Mouse (Mus musculus): ENCODE results near the gene Ugt2b1. TPM values are rescaled to one million over a fixed set of nuclear protein-coding genes. Genes with fewer than 3 reads are reported as not detected.
"Not testable (repeated sequence)": the region's sequence is repeated elsewhere in the genome, so short reads cannot be mapped to it uniquely, and the experiment has no call there.

Ugt2b1 gene
- not detected for total RNA-seq (2022)

DNA sequence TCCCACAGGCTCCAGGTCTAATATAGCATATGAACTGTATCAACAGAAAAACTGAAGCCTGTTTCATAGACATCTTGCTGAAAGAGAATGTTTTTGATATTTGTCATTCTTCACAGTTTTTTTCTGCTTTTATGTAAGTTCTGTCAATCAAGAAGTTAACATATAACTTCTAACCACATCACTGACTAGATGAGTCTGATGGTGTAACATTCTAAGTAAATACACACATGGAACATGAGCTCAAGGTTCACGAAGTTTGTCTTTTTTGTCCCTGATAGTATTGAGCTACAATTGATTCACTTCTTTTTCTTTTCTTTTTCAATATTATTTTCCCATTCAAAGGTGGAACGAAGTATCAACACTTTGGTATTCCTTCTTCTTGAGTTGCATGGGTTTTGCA lies at the start of gene Ugt2b1:
TSS of gene Ugt2b1 (minus strand) at position 105 of the 400 bp plus-strand sequence.
- DNase-seq (ENCODE audit: low spot score in 2 of 2) = no peak

DNA sequence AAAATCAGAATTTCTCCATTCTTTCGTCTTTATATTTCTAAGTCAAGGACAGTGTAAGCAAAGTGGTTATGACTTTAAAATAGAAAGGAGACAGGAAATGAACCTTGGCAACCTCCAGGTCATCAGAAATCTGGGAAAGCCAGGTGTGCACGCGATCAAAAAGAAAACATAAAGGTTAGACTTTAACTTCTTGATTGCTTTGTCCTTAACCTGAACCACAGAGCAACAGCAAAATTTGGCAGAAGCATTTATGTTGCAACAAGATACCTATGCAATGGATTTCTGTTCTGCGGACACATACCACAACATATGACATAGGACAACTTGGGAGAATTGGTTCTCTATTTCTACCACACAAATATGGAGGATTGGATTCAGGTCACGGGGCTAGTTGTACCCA lies 40.9 kb upstream of the Ugt2b1 start:
- DNase-seq (ENCODE audit: low spot score in 2 of 2) = not testable (repeated sequence)

DNA sequence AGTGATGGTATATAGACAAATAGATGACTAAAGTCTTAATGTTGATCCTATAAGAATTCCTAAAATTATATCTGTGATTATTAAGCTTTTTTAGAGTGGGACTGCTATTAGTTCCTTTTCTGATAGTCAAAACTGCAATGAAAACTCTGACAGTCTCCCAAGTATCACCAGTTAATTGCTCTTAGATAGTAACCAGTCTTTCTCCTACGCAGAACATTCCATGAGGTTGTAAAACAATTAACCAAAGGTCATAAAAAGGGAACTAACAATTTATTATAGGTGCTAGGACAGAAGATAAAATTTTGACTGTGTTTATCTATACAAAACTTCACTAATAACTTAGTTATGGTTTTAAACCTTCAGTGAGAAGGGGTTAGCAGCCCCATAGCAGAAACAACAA lies 36.5 kb upstream of the Ugt2b1 start:
- DNase-seq (ENCODE audit: low spot score in 2 of 2) = not testable (repeated sequence)

DNA sequence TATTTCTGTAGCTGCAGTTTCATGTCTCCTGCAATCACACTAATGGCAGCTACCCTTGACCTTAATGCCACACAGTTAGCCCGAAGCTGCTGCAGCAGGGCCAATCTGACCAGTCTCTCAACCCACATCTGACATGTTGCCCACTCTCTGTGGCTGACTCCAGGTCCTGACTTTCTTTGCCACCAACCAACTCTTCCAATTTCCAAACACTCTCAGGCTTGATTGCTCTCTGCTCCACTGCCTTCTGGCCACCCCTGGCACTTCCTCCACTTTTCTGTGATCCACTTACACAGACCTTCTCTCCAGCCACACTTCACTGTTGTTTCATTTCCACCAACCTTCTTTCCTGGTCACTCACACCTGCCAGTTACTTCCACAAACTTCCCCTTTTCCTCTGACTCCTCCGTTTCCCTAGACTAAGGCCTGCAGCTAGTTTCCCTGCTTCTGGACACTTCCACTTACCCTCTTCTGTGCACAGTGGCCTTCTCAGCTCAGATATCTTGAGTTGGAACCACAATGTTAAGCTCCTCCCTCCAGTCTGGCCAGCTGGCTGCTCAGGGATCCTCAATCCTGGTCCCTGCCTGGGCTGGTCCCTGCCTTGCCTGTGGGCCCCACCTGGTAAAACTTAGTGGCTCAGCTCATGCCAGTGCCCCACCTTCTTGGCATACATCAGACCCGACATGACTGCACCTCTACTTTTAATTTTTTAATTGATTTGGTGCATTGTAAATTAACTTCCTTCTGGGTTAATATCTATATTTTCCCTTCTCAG lies 35.4 kb upstream of the Ugt2b1 start:
- DNase-seq (ENCODE audit: low spot score in 2 of 2) = no peak

DNA sequence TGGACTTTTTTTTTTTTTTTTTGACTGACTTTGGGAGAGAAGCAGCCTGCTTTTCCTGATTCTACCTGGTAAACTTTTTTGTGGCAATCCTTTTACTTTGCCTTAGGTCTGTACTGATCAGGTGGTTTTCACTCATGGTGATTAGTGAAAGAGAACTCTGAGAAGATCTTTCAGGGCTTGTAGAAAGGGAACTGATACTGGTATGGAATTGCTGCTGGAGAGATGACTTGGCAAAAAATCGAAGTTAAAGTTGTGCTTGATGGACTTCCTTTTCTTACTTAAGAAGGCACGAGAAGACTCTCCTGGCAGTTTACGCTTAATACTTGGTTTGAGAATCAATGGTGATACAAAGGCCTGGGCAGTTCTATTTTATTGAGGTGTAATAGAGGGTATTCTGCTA lies 34.2 kb upstream of the Ugt2b1 start:
- no peak for DNase-seq (ENCODE audit: low spot score in 2 of 2)

DNA sequence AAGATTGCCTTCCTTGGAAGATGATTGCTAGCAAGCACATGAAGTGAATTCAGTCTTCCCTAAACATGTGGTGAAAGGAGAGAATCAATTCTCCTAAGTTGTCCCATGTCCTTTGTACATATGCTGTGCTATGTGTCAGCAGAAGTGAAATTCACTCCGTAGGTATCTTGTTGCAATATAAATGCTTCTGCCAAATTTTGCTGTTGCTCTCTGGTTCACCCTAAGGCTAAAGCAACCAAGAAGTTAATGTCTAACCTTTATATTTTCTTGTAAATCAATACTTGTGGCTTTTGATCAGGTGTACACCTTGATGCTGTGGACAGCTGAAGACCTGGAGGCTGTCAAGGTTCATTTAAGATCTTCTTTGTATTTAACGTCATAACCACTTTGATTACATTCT lies 15.8 kb upstream of the Ugt2b1 start:
- no peak for DNase-seq (ENCODE audit: low spot score in 2 of 2)

DNA sequence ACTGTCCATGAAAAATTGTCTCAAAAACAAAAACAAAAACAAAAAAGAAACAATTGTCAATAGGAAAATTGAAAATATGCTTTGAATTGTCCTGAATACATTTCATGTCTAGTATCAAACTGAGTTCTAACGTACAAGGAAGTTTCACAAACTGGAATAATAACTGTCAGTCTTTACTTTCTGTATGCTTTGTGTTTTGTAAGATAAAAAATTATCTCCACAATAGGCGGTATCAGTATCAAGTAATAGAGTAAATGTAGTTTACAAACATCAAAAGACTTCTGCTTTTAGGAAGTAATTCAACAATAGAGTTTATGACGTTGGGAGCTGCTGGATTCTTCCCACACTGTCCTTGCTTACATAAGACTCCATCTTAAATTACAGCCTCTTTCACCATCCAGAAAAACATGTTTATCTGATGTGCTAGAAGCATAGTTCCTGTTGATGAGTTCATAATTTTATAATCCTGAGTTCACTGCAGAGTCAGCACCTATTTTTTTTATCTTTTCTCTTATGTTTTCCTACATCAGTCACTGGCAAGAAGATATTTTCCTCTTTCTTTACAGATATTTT lies 5.6 kb downstream of the Ugt2b1 start:
- no peak for DNase-seq (ENCODE audit: low spot score in 2 of 2)

DNA sequence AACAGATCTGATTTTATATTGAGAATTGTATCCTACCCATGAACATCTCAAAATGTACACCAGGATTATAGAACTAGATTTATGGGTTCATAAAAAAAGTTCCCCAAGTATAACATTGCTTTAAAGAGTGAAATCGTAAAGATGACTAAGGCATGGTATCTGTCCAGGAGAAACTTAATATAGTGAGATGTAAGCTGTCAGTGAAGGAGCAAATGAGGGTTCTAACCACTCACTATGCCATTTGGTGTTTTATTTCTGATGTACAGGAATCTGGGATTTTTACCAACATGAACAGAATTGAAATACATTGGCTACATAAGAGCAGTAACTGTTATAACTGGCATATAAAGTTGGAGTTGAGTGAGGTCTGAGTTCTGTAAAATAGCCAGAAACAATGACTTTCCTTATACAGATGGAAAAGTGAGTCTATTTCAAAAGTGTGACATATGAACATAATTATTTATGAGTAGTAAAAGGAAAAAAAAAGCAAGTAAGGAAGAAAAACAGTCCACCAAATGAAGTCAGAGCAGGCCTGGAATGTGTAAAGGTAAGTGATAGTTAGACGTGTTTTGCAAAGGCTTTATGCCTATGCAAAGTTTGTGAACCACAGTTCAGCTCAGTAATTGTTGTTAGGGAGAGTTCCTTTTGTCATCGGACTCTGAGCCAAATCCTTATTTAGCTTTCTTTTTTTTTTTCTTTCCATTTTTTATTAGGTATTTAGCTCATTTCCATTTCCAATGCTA lies 14.8 kb downstream of the Ugt2b1 start:
- no peak for DNase-seq (ENCODE audit: low spot score in 2 of 2)

DNA sequence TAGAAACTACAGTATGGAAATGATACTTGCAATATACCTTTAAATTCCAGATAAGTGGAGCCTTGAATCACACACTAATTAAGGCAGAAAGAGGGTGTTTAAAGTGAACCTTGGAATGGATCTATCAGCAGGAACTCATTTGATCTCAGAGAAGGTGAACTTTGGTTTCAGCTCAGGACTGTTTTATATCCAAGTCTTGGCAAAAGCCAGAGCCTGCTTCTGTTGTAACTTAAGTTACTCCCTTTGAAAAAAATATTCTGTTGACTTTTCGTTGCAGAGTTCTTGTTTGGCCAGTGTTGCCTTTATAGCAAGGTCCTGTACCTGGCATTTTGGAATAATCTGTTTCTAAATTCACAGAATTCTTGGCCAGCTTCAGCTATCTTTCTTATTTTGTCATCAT lies 15.6 kb downstream of the Ugt2b1 start:
- no peak for DNase-seq (ENCODE audit: low spot score in 2 of 2)

DNA sequence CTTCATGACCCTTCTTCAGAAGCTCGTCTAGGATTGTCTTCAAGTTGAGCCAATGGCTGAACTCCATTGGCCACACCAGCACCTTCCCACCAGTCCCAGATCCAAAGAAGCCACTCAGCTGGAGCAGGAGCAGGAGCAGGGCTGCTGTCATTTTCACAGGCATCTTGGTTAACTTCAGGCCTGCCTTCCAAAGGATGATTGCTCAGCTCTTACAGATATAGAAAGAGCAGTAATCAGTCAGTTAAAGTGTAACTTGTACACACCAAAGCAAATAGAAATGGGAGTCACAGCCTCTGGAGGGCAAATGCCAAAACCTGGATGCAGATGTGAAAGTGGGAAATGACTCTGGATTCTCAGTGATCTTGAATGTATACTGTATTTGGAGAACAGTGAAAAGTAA lies 19.6 kb downstream of the Ugt2b1 start, which contains the start of gene Ugt2b34:
TSS of gene Ugt2b34 (minus strand) at position 180 of the 400 bp plus-strand sequence.
- no peak for DNase-seq (ENCODE audit: low spot score in 2 of 2)

DNA sequence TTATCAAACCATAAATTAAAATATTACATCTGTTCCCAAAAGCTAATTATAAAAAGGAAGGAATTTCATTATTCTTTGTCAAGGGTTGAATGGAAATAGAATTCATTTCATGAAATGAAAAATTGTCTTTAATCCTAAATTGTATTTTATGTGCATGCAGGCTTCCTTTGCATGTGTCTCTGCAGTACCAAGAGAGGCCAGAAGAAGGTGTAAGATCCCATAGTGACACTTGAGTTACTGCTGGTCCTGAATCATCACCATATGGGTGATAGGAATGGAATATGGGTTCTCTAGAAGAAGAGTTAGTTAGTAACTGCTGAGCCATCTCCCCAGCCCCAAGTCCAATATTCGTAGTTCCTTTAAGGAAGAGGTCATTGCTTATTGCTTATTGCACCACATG lies 36.4 kb downstream of the Ugt2b1 start:
- no peak for DNase-seq (ENCODE audit: low spot score in 2 of 2)

DNA sequence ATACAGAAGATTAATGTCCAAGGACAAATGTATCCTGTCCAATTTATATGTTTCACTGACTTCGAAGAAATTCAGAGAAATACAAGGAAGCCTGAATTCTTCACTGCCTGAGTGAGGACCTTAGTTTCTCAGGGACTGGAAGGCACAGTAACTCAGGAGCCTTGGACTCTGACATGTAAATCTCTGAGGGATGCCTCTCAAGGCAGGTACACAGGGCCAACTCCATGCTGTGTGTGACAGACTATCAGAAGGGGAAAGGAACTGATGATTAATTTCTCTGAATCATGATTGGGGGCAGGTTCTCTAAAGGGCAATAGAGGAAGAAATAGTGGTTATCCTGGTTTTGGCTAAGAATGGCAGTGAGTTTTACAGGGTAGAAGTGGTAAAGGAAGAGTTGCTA lies 37.9 kb downstream of the Ugt2b1 start:
- no peak for DNase-seq (ENCODE audit: low spot score in 2 of 2)

DNA sequence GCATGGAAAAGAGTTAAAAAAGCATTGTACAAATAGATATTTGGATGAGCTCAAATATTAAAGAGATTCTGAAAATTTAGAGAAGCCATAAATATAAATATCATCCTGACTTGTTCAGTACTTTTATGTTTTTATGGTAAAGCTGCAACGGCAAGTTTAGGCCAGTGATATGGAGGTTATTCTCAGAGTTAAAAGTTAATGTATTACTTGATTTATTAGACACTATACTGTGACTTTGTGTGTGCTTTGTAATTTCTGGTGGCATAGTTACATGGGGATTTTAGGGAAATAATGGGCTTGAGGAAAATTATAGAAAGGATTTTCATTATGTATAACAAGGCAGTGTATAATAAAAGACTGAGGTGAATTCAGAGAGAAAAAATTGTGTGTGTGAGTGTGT lies 39.2 kb downstream of the Ugt2b1 start:
- DNase-seq (ENCODE audit: low spot score in 2 of 2) = no peak

DNA sequence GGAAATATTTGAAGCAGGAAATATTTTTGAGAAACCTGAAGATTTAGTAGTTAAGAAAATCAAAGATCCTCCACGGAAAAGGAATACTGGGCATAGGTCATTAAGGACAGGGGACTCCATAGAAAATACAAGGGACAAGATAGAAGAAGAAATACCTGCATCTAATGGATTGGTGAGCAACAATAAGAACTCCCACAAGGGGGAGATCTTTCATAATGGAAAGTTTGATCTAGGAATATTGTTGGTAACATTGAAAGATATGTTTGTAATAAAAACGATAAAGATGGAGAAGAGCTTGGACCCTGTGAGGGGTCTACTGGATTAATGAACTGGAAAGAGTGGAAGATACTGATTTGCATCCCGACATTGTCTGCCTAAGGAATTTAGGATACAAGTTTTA lies 39.7 kb downstream of the Ugt2b1 start:
- DNase-seq (ENCODE audit: low spot score in 2 of 2) = no peak

DNA sequence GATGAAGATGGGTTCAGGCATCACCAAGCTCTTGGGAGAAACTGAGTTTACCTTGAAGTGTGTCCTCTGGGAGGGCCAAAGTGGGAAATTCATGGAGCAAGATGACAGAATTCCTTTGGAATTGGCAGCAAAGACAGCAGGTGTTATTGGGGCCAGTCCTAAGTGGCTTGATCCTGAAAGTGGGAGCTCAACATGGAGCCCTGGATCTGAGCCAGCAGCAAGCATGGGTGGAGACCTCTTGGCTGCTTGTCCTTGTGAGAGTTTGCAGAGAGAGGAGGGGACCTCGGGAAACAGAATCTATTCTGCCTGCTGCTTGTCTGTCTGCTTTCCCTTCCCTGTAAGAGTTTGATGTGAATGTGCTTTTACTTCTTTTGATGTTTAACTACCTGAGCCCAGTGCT lies 54.5 kb downstream of the Ugt2b1 start:
- DNase-seq (ENCODE audit: low spot score in 2 of 2) = no peak

Other genes starting within 250 kb of the Ugt2b1 start
- not detected for gene Tmprss11e, start 180.7 kb downstream of the Ugt2b1 start, total RNA-seq (2022)
- 10 to 100 TPM; 51.1 to 70.6 (median 64.1) TPM for gene Ythdc1, start 122.3 kb downstream of the Ugt2b1 start, total RNA-seq (2022)
- gene Ugt2b34, start 19.6 kb downstream of the Ugt2b1 start, total RNA-seq (2022) = not detected
- gene Ugt2b35, start 74.3 kb upstream of the Ugt2b1 start, total RNA-seq (2022) = not detected
- gene Ugt2b36, start 166.0 kb upstream of the Ugt2b1 start, total RNA-seq (2022) = not detected
- gene Ugt2b5, start 213.8 kb upstream of the Ugt2b1 start, total RNA-seq (2022) = not detected

All from layer of hippocampus, adult 8-10 months (tissue).